Mouse (Mus musculus) kidney, postnatal 14 days (tissue): Measurements from ENCODE around the gene Olfr1288.

Source experiments
- DNase-seq: peaks from one replicate; pipeline ENCODE4 v3.0.0; 2022; ENCODE audit warnings: mixed read lengths

The Olfr1288 gene

DNA sequence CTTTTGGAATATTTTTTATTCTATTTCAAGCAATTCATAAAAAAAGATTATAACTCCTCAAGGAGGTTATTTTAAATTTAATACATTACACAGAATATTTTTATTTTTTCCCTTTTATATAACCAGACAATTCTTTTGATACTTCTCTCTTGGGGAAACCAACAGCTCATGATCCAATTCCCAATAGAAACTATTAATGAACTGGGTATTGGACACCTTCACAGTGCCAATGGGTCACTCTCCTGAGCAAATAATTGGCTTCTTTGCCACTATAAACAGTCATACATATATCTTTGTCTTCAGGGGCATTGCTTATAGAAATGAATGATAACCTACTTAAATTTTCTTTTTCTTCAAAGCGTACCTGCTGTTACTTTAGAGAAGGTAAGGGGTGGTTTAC lies at the start of gene Olfr1288:
Gene Olfr1288 (plus strand): TSS at position 301 of the 400 bp plus-strand sequence.
- no peak for DNase-seq

DNA sequence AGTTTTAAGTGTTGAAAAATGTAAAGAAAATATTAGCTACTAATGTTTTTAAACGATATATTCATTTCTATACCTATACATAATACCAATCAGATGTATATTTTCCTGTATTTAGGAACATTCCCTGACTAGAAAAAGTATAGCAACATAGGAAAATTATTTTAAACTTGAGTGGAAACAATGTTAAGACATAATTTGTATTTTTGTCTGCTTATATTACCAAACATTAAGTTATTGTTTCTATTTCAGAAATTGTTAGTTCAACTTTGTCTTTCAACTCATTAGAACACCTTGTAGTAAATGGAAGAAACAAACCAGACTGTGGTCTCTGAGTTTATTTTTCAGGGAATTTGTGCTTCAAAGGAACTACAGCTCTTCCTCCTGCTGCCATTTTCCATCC lies 25.1 kb upstream of the Olfr1288 start, which contains the start of gene Olfr1287:
Gene Olfr1287 (plus strand): TSS at position 301 of the 400 bp plus-strand sequence.
- no peak for DNase-seq

DNA sequence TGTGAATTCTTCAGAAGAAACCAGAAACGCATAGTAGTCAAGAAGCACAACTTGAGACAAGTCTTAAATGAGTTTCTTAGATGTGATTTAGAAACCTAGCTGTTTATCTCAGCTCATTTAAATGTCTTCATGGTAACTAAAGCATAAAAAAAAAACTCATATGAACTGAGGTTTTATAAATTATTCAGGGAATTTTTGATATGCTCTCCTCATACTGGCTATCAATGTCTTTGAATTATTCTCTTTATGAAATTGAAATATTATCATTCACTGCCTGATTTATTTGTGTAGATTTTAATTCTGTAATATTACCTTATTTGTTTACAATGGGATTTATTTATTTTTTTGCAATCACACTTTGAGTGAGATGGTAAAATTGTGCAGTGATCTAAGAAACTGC lies 6.6 kb downstream of the Olfr1288 start, which contains the start of gene Olfr1289:
Gene Olfr1289 (plus strand): TSS at position 301 of the 400 bp plus-strand sequence.
- no peak for DNase-seq

DNA sequence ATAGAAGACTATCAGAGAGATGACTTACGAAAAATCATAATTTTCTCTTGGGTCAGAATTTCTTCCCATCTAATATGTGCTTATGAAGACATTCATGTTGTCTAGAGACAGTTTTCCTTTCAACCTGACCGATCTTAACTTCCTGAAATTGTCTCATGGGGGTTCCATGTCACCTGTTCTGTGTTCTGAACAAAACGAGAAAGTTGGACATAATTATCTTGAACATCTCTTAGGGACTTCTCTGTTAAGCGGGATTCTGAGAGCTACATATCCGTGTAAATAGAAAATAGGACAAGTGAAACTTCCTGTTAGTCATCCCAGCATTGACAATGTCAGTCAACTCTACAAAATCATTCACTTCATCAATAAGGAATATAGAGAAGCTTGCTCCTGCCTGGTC lies 19.8 kb downstream of the Olfr1288 start, which contains the start of gene Olfr1290:
Gene Olfr1290 (minus strand): TSS at position 101 of the 400 bp plus-strand sequence.
- no peak for DNase-seq

DNA sequence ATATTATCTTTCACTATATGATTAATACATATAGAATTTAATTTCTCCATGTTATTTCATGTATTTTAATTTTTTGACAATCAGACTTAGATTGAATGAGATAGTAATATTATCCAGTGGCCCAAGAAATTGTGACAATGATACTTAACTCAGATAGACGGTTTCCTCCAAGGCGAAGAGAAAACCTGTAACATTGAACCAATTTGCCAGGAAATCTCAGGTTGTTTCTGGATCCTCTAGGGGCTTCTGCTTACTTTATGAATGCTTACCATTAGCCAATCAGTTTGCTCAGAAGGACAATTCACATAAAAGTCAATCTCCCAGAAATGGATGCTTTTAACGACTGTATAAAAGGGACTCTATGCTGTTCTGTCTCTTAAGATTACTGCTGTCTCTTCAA lies 23.0 kb downstream of the Olfr1288 start, which contains the start of gene Olfr1291-ps1:
Gene Olfr1291-ps1 (plus strand): TSS at position 301 of the 400 bp plus-strand sequence.
- no peak for DNase-seq

- no peak for DNase-seq
Measured at GRCm38 (mm10) chr2:111517451-111517850, 43.5 kb downstream of the Olfr1288 start.

- DNase-seq, result no peak
Measured at GRCm38 (mm10) chr2:111524903-111525302, 51.0 kb downstream of the Olfr1288 start, which contains the start of gene Olfr1293-ps. Olfr1293-ps (plus strand) TSS chr2:111525203.
